Mouse (Mus musculus) hindbrain, embryonic 11.5 days (tissue): ENCODE measurements around the gene Emilin3. TPM values are rescaled to one million over a fixed set of nuclear protein-coding genes. Genes with fewer than 3 reads are reported as not detected.

ENCODE experiments used
- ATAC-seq: fragments of 200-750 bp; cut with Nextera tagmentation; 2 replicates; pipeline ENCODE4 v1.8.0; 2017; ENCODE audit warnings: mild to moderate bottlenecking, moderate TSS enrichment, moderate library complexity; ENCODE audit not compliant: low FRiP score
- DNase-seq: peaks from one replicate; pipeline ENCODE4 v3.0.0-alpha.2; 2015; ENCODE audit warnings: low spot score
- H3K27ac ChIP-seq: fragments of 300-500 bp; sonication (generic); 2 replicates; pipeline ENCODE4 v1.5.1; 2014; ENCODE audit warnings: mild to moderate bottlenecking, low read depth, low read length
- H3K27me3 ChIP-seq: fragments of 300-500 bp; sonication (generic); 2 replicates; pipeline ENCODE4 v1.6.1; 2014; ENCODE audit warnings: mild to moderate bottlenecking, low read length, moderate library complexity, mixed read lengths; ENCODE audit not compliant: control insufficient read depth, insufficient read depth
- H3K36me3 ChIP-seq: fragments of 300-500 bp; sonication (generic); 2 replicates; pipeline ENCODE4 v1.6.1; 2014; ENCODE audit warnings: mild to moderate bottlenecking, low read length, moderate library complexity, mixed read lengths; ENCODE audit not compliant: control insufficient read depth, insufficient read depth
- H3K4me1 ChIP-seq: fragments of 300-500 bp; sonication (generic); replicated peaks from 2 replicates; pipeline ENCODE4 v1.6.1; 2014; ENCODE audit warnings: low read length, mixed read lengths; ENCODE audit not compliant: control insufficient read depth, insufficient read depth
- H3K4me2 ChIP-seq: fragments of 300-500 bp; sonication (generic); replicated peaks from 2 replicates; pipeline ENCODE4 v1.6.1; 2014; ENCODE audit warnings: mild to moderate bottlenecking, low read depth, low read length
- H3K4me3 ChIP-seq: fragments of 300-500 bp; sonication (generic); 2 replicates; pipeline ENCODE4 v1.5.1; 2014; ENCODE audit warnings: low read depth, low read length
- H3K9ac ChIP-seq: fragments of 300-500 bp; sonication (generic); 2 replicates; pipeline ENCODE4 v1.6.1; 2014; ENCODE audit warnings: low read depth, low read length
- H3K9me3 ChIP-seq: fragments of 300-500 bp; sonication (generic); 2 replicates; pipeline ENCODE4 v1.6.1; 2016; ENCODE audit warnings: low read length; ENCODE audit not compliant: control insufficient read depth
- WGBS: fragments of 180-500 bp; shearing (Covaris S2); extraction: QIAGEN DNeasy Blood & Tissue Kit; methylation state at CpG from one replicate; pipeline ENCODE4 v1.1.7; 2014; 5-methylcytosine and 5-hydroxymethylcytosine counted together
- polyA plus RNA-seq: library from polyadenylated mRNA; unstranded; fragments of >200 nt; fragmentation: Nextera tagmentation; extraction: Ambion mirVana; gene quantifications from 2 replicates; pipeline ENCODE4 v1.2.1, GENCODE M21; 2014

Emilin3 gene
- polyA plus RNA-seq, 1 experiment from 2014 or later: 0.66 TPM

DNA sequence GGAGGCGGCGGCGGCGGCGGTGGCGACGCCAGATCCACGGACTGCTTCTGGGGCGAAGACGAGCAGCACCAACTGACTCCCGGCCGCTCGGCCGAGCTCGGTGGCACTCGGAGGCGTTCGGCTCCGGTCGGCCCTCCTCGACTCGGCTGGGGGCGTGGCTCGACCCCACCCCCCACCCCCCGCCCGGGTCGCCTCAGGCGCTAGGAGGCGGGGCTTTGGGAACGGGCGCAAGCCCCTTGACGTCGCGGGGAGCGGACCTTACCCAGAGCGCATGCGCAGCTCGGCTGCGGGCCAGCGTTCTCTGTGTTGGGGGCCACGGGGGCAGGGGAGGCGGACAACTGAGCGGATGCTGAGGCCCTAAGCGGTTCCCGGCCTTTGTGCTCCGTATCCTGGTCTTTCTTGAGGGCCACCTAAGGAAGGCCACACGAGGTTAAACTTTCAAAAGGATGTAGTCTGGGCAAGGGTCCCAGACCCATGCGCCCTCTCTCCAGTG, 39.2 kb downstream of the Emilin3 start, which contains the start of gene Zhx3:
TSS of gene Zhx3 (minus strand) at position 109 of the 493 bp plus-strand sequence.
- peak within 1 kb of the TSS; percentile 97 for H3K27ac ChIP-seq
- no peaks in the 10 kb centered on the region for H3K9me3 ChIP-seq
- peak within 1 kb of the TSS; percentile 81 for H3K9ac ChIP-seq
- DNase-seq: peak; percentile 98
- WGBS: 1% methylated on average over 37 of the region's 48 CpGs
- peak within 1 kb of the TSS; percentile 77 for H3K4me3 ChIP-seq
- H3K4me1 ChIP-seq: peaks cover 5% of the 10 kb centered on the region; the same call in 1 of the 2 replicates
- H3K36me3 ChIP-seq: no peaks in the 10 kb centered on the region
- no peaks in the 10 kb centered on the region for H3K27me3 ChIP-seq
- peak; percentile 99 for ATAC-seq
- H3K4me2 ChIP-seq: peak within 1 kb of the TSS; percentile 63

GRCm38 (mm10) chr2:160872395-160872794, 39.7 kb downstream of the Emilin3 start:
- WGBS: 0% methylated on average over 43 of the region's 47 CpGs
- peaks cover 5% of the 10 kb centered on the region; the same call in 1 of the 2 replicates for H3K4me1 ChIP-seq
- peak; percentile 93 for ATAC-seq
- peak overlapping the region; percentile 77 for H3K4me3 ChIP-seq
- H3K9me3 ChIP-seq: no peaks in the 10 kb centered on the region
- no peaks in the 10 kb centered on the region for H3K27me3 ChIP-seq
- peak overlapping the region; percentile 81 for H3K9ac ChIP-seq
- DNase-seq: peak; percentile 77
- H3K27ac ChIP-seq: peak overlapping the region; percentile 97
- peak overlapping the region; percentile 63 for H3K4me2 ChIP-seq
- no peaks in the 10 kb centered on the region for H3K36me3 ChIP-seq

- peaks cover 5% of the 10 kb centered on the region; the same call in 1 of the 2 replicates for H3K4me1 ChIP-seq
- 87% methylated on average over 3 of the region's 3 CpGs for WGBS
- H3K9me3 ChIP-seq: no peaks in the 10 kb centered on the region
- no peak overlapping the region for H3K27ac ChIP-seq
- no peaks in the 10 kb centered on the region for H3K36me3 ChIP-seq
- no peak overlapping the region for H3K4me2 ChIP-seq
- H3K9ac ChIP-seq: no peak overlapping the region
- no peaks in the 10 kb centered on the region for H3K27me3 ChIP-seq
- ATAC-seq (no peak), DNase-seq (no peak)
- no peak overlapping the region for H3K4me3 ChIP-seq
These were observed 40.8 kb downstream of the Emilin3 start for GRCm38 (mm10) chr2:160871310-160871709.

- H3K4me2 ChIP-seq: no peak overlapping the region
- no peaks in the 10 kb centered on the region for H3K36me3 ChIP-seq
- ATAC-seq (no peak), DNase-seq (no peak)
- no peaks in the 10 kb centered on the region for H3K9me3 ChIP-seq
- WGBS: 72% methylated on average over 3 of the region's 3 CpGs
- H3K27ac ChIP-seq: no peak overlapping the region
- no peaks in the 10 kb centered on the region for H3K27me3 ChIP-seq
- H3K4me1 ChIP-seq: peaks cover 5% of the 10 kb centered on the region; the same call in 1 of the 2 replicates
- no peak overlapping the region for H3K4me3 ChIP-seq
- no peak overlapping the region for H3K9ac ChIP-seq
These were observed 42.7 kb downstream of the Emilin3 start for GRCm38 (mm10) chr2:160869446-160869845.

GRCm38 (mm10) chr2:160865266-160865665, 46.9 kb downstream of the Emilin3 start:
- Histone ChIP-seq H3K27me3 (no peaks in the 10 kb centered on the region), H3K4me2 (no peak overlapping the region), H3K9me3 (no peaks in the 10 kb centered on the region), H3K9ac (no peak overlapping the region), H3K4me3 (no peak overlapping the region), H3K4me1 (no peaks in the 10 kb centered on the region), H3K27ac (no peak overlapping the region), H3K36me3 (no peaks in the 10 kb centered on the region)
- ATAC-seq (no peak), DNase-seq (no peak)
- 62% methylated on average over 2 of the region's 2 CpGs for WGBS

DNA sequence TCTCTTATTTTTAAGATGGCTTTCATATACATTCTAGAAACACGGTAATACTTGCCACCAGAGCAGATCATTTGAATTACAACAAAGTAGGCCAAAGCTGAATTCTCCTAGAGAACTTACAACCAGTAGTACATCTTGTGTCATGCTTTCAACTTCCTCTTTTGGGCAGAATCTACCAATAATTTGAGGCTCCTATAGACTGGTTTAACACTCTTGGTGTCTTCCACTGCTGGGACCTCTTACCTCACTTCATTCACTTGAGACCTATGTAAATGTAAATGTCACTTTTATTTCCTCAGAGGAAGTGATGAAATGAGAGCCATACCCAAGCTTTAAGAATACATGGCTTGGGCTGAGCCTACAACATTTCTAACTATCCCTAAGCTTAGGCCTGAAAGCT, 48.0 kb downstream of the Emilin3 start:
- 84% methylated on average over 1 of the region's 1 CpGs for WGBS

DNA sequence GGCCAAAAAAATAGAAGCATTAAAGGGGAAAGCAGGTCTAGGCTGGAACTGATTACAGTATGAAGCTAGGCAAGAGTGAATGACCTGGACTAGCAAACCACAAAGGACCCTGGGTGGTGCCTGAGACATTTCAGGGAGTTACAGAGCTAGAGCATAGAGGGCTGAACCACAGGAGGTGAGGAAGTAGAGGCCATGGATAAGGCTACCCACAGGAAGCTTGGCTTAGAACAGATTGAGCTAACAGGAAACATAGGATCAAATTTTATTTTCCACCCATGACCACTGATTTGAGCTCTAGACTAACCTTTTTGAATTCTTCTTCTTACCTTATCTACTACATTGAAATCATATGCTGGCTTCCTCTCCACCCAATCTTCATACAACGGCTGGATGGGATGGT, 51.8 kb downstream of the Emilin3 start:
- Histone ChIP-seq H3K4me3 (no peak overlapping the region), H3K27ac (no peak overlapping the region), H3K4me2 (no peak overlapping the region), H3K4me1 (no peaks in the 10 kb centered on the region), H3K27me3 (no peaks in the 10 kb centered on the region), H3K36me3 (no peaks in the 10 kb centered on the region), H3K9me3 (no peaks in the 10 kb centered on the region), H3K9ac (no peak overlapping the region)
- 90% methylated on average over 1 of the region's 1 CpGs for WGBS
- no peak for ATAC-seq
- DNase-seq: no peak

More for the DNA sequence above, 48.0 kb downstream of the Emilin3 start:
- Histone ChIP-seq H3K27me3 (no peaks in the 10 kb centered on the region), H3K4me3 (no peak overlapping the region), H3K36me3 (no peaks in the 10 kb centered on the region), H3K4me1 (no peaks in the 10 kb centered on the region), H3K4me2 (no peak overlapping the region), H3K9ac (no peak overlapping the region), H3K27ac (no peak overlapping the region), H3K9me3 (no peaks in the 10 kb centered on the region)
- ATAC-seq (no peak), DNase-seq (no peak)

Other genes with a start within 250 kb of the Emilin3 start
- gene Plcg1, start 181.0 kb downstream of the Emilin3 start, polyA plus RNA-seq: 67.8 and 73.3 TPM in 2 replicates
- 9.1 and 11.0 TPM in 2 replicates for gene Zhx3, start 39.3 kb downstream of the Emilin3 start, polyA plus RNA-seq
- 0.22 and 0.24 TPM in 2 replicates for gene Lpin3, start 31.7 kb downstream of the Emilin3 start, polyA plus RNA-seq
- 35.8 and 52.8 TPM in 2 replicates for gene Chd6, start 196.7 kb upstream of the Emilin3 start, polyA plus RNA-seq